Mouse (Mus musculus): Measurements from ENCODE around the gene Psmb10. TPM values are rescaled to one million over a fixed set of nuclear protein-coding genes. Genes with fewer than 3 reads are reported as not detected.

Gene Psmb10
- polyA plus RNA-seq, 1 experiment from 2014 or later = 36.8 TPM

- H3K36me3 ChIP-seq (replicated peaks) = peaks cover 92% of the 10 kb centered on the region
- H3K9me3 ChIP-seq = no peaks in the 10 kb centered on the region
- 92% methylated on average over 6 of the region's 6 CpGs for WGBS
- H3K27ac ChIP-seq (replicated peaks) = no peak overlapping the region
- no peaks in the 10 kb centered on the region for H3K27me3 ChIP-seq (replicated peaks; ENCODE audit: low read depth, poor library complexity, severe bottlenecking)
- H3K4me1 ChIP-seq = peaks cover 10% of the 10 kb centered on the region
- no peak for DNase-seq (ENCODE audit: low spot score)
- H3K4me3 ChIP-seq = no peak overlapping the region
These were observed 47.4 kb downstream of the Psmb10 start for GRCm38 (mm10) chr8:105890870-105891269.

- Histone ChIP-seq H3K4me3 (no peak overlapping the region), H3K36me3 (replicated peaks) (peaks cover 99% of the 10 kb centered on the region), H3K9me3 (no peaks in the 10 kb centered on the region), H3K27me3 (replicated peaks; ENCODE audit: low read depth, poor library complexity, severe bottlenecking) (no peaks in the 10 kb centered on the region), H3K4me1 (peaks cover 10% of the 10 kb centered on the region), H3K27ac (replicated peaks) (no peak overlapping the region)
- DNase-seq (ENCODE audit: low spot score) = no peak
- 93% methylated on average over 12 of the region's 12 CpGs for WGBS
These were observed 48.3 kb downstream of the Psmb10 start for GRCm38 (mm10) chr8:105889756-105890465.

Small RNA genes within 50 kb of the gene (microRNA-seq; reads per million reads assigned to microRNA genes)
- gene Mir7074 = not detected

Other genes starting within 250 kb of the Psmb10 start
- 67.7 and 72.6 TPM in 2 replicates for gene Acd, start 237.3 kb downstream of the Psmb10 start, polyA plus RNA-seq (2016; fragmentation: Nextera tagmentation; extraction: Ambion mirVana)
- gene Pard6a, start 237.3 kb downstream of the Psmb10 start, polyA plus RNA-seq (2016; fragmentation: Nextera tagmentation; extraction: Ambion mirVana) = 15.1 and 16.8 TPM in 2 replicates
- gene 4933405L10Rik, start 230.8 kb downstream of the Psmb10 start, polyA plus RNA-seq (2016; fragmentation: Nextera tagmentation; extraction: Ambion mirVana) = not detected in 2 replicates
- gene Enkd1, start 230.2 kb downstream of the Psmb10 start, polyA plus RNA-seq (2016; fragmentation: Nextera tagmentation; extraction: Ambion mirVana) = 49.3 and 54.0 TPM in 2 replicates
- gene Gfod2, start 179.8 kb downstream of the Psmb10 start, polyA plus RNA-seq (2016; fragmentation: Nextera tagmentation; extraction: Ambion mirVana) = 34.7 and 36.6 TPM in 2 replicates
- 11.4 and 12.1 TPM in 2 replicates for gene Ranbp10, start 111.1 kb downstream of the Psmb10 start, polyA plus RNA-seq (2016; fragmentation: Nextera tagmentation; extraction: Ambion mirVana)
- 0.19 and 0.40 TPM in 2 replicates for gene Tsnaxip1, start 110.7 kb downstream of the Psmb10 start, polyA plus RNA-seq (2016; fragmentation: Nextera tagmentation; extraction: Ambion mirVana)
- gene Cenpt, start 85.2 kb downstream of the Psmb10 start, polyA plus RNA-seq (2016; fragmentation: Nextera tagmentation; extraction: Ambion mirVana) = 49.6 and 51.2 TPM in 2 replicates
- 82.1 and 83.0 TPM in 2 replicates for gene Thap11, start 83.3 kb downstream of the Psmb10 start, polyA plus RNA-seq (2016; fragmentation: Nextera tagmentation; extraction: Ambion mirVana)
- gene Nutf2, start 77.9 kb downstream of the Psmb10 start, polyA plus RNA-seq (2016; fragmentation: Nextera tagmentation; extraction: Ambion mirVana) = 394 and 398 TPM in 2 replicates
- 69.8 and 78.4 TPM in 2 replicates for gene Edc4, start 57.6 kb downstream of the Psmb10 start, polyA plus RNA-seq (2016; fragmentation: Nextera tagmentation; extraction: Ambion mirVana)
- 0.35 and 0.54 TPM in 2 replicates for gene Nrn1l, start 44.9 kb downstream of the Psmb10 start, polyA plus RNA-seq (2016; fragmentation: Nextera tagmentation; extraction: Ambion mirVana)
- 35.9 and 38.1 TPM in 2 replicates for gene Pskh1, start 38.0 kb downstream of the Psmb10 start, polyA plus RNA-seq (2016; fragmentation: Nextera tagmentation; extraction: Ambion mirVana)
- 1.9 and 2.2 TPM in 2 replicates for gene Ctrl, start 4.6 kb downstream of the Psmb10 start, polyA plus RNA-seq (2016; fragmentation: Nextera tagmentation; extraction: Ambion mirVana)
- gene Lcat, start 4.9 kb upstream of the Psmb10 start, polyA plus RNA-seq (2016; fragmentation: Nextera tagmentation; extraction: Ambion mirVana) = 1.7 and 2.4 TPM in 2 replicates
- 31.0 and 33.9 TPM in 2 replicates for gene Slc12a4, start 27.7 kb upstream of the Psmb10 start, polyA plus RNA-seq (2016; fragmentation: Nextera tagmentation; extraction: Ambion mirVana)
- not detected in 2 replicates for gene Dpep3, start 41.0 kb upstream of the Psmb10 start, polyA plus RNA-seq (2016; fragmentation: Nextera tagmentation; extraction: Ambion mirVana)
- 21.0 and 24.9 TPM in 2 replicates for gene Dus2, start 52.9 kb upstream of the Psmb10 start, polyA plus RNA-seq (2016; fragmentation: Nextera tagmentation; extraction: Ambion mirVana)
- not detected in 2 replicates for gene Dpep2nb, start 67.5 kb upstream of the Psmb10 start, polyA plus RNA-seq (2016; fragmentation: Nextera tagmentation; extraction: Ambion mirVana)
- gene Ddx28, start 73.4 kb upstream of the Psmb10 start, polyA plus RNA-seq (2016; fragmentation: Nextera tagmentation; extraction: Ambion mirVana) = 22.3 and 23.6 TPM in 2 replicates
- 6.8 and 7.3 TPM in 2 replicates for gene Nfatc3, start 120.4 kb upstream of the Psmb10 start, polyA plus RNA-seq (2016; fragmentation: Nextera tagmentation; extraction: Ambion mirVana)
- 7.5 and 10.5 TPM in 2 replicates for gene Esrp2, start 198.5 kb upstream of the Psmb10 start, polyA plus RNA-seq (2016; fragmentation: Nextera tagmentation; extraction: Ambion mirVana)
- gene Pla2g15, start 212.0 kb upstream of the Psmb10 start, polyA plus RNA-seq (2016; fragmentation: Nextera tagmentation; extraction: Ambion mirVana) = 12.8 and 13.8 TPM in 2 replicates
- gene Slc7a6, start 230.4 kb upstream of the Psmb10 start, polyA plus RNA-seq (2016; fragmentation: Nextera tagmentation; extraction: Ambion mirVana) = 71.6 and 84.5 TPM in 2 replicates